Mouse (Mus musculus) cerebellum, adult 9-10 months (tissue): ENCODE data around the gene Nup54.
A peak's percentile ranks its signal among the peaks of the same experiment; 100 is the strongest.

Experiments
- DNase-seq: peaks from one replicate; pipeline ENCODE4 v3.0.0; 2022

Nup54 gene

GRCm38 (mm10) chr5:92372605-92373004, 62.4 kb downstream of the Nup54 start:
- no peak for DNase-seq

GRCm38 (mm10) chr5:92371361-92371976, 63.5 kb downstream of the Nup54 start:
- DNase-seq: no peak

GRCm38 (mm10) chr5:92370891-92371290, 64.1 kb downstream of the Nup54 start:
- DNase-seq: no peak

GRCm38 (mm10) chr5:92370392-92370791, 64.6 kb downstream of the Nup54 start:
- DNase-seq: no peak

GRCm38 (mm10) chr5:92369151-92369994, 65.6 kb downstream of the Nup54 start:
- DNase-seq: peak; percentile 73

- DNase-seq: peak; percentile 85
Measured at GRCm38 (mm10) chr5:92368392-92368791, 66.6 kb downstream of the Nup54 start.

GRCm38 (mm10) chr5:92366565-92366964, 68.5 kb downstream of the Nup54 start:
- no peak for DNase-seq
